In genomic region chr3:32364195-32364594, GRCm38 (mm10) we compare ENCODE assay signal across 8 mouse cellular contexts. TPM values are rescaled to one million over a fixed set of nuclear protein-coding genes. Genes with fewer than 3 reads are reported as not detected.
A peak's percentile ranks its signal among the peaks of the same experiment; 100 is the strongest.
DNase-seq lines count a peak whose midpoint lies in the region; ATAC-seq and TF ChIP-seq lines count a peak whose summit lies in the region.

No protein-coding gene starts in this region.

- H3K4me3 ChIP-seq in lung, embryonic 14.5 days (ENCODE audit: low read depth, low read length) = 0 out of 2 replicates have a peak overlapping the region, but pooled peaks have one; percentile 6
- H3K4me3 ChIP-seq in cortical plate, adult 2 months (ENCODE audit: insufficient read depth, low read length) = peak overlapping the region; percentile 71
- peak overlapping the region; percentile 80 for H3K4me3 ChIP-seq in hindbrain, embryonic 14.5 days (replicated peaks; ENCODE audit: low read length)
- peak overlapping the region; percentile 27 for H3K4me3 ChIP-seq in olfactory bulb, adult 2 months (ENCODE audit: insufficient read depth, low read depth, low read length)

- TF ChIP-seq CTCF in lung, embryonic 14.5 days (IDR thresholded peaks at IDR 0.05; ENCODE audit: low read depth) = no peak
- TF ChIP-seq CTCF in cortical plate, adult 2 months (IDR thresholded peaks at IDR 0.05; ENCODE audit: extremely low read depth, insufficient read depth, low read length) = no peak
- no peak for TF ChIP-seq CTCF in olfactory bulb, adult 2 months (IDR thresholded peaks at IDR 0.05; ENCODE audit: insufficient read depth, low read depth, low read length)

- H3K27me3 ChIP-seq in lung, embryonic 14.5 days (ENCODE audit: insufficient read depth, low read length) = no peaks in the 10 kb centered on the region; the same call in 1 of the 2 replicates
- no peaks in the 10 kb centered on the region for H3K27me3 ChIP-seq in hindbrain, embryonic 14.5 days (ENCODE audit: control insufficient read depth, insufficient read depth, low read length)

- H3K27ac ChIP-seq in lung, embryonic 14.5 days (ENCODE audit: low read depth) = no peak overlapping the region
- no peak overlapping the region for H3K27ac ChIP-seq in cortical plate, adult 2 months (ENCODE audit: insufficient read depth, low read length)
- peak overlapping the region; percentile 93; the same call in 1 of the 2 replicates for H3K27ac ChIP-seq in hindbrain, embryonic 14.5 days
- no peak overlapping the region for H3K27ac ChIP-seq in olfactory bulb, adult 2 months (ENCODE audit: insufficient read depth, low read depth, low read length)

- no peak for TF ChIP-seq POLR2A in cortical plate, adult 2 months (IDR thresholded peaks at IDR 0.05; ENCODE audit: extremely low read depth, insufficient read depth, low read length)
- TF ChIP-seq POLR2A in olfactory bulb, adult 2 months (IDR thresholded peaks at IDR 0.05; ENCODE audit: insufficient read depth, low read depth, low read length) = no peak

- H3K4me2 ChIP-seq in lung, embryonic 14.5 days = peak overlapping the region; percentile 89
- H3K4me2 ChIP-seq in hindbrain, embryonic 14.5 days (replicated peaks) = peak overlapping the region; percentile 85

- WGBS in lung, embryonic 14.5 days = 62% methylated on average over 4 of the region's 4 CpGs
- 31% methylated on average over 4 of the region's 4 CpGs for whole genome bisulfite sequencing in hindbrain, embryonic 14.5 days
- 15% methylated on average over 4 of the region's 4 CpGs for WGBS in olfactory bulb, adult 2 months

- ATAC-seq in lung, embryonic 14.5 days (ENCODE audit: insufficient read depth) = no peak
- ATAC-seq in hindbrain, embryonic 14.5 days (ENCODE audit: low FRiP score) = no peak

- no peak overlapping the region; the same call in 1 of the 2 replicates for H3K9ac ChIP-seq in lung, embryonic 14.5 days
- peak overlapping the region; percentile 83 for H3K9ac ChIP-seq in hindbrain, embryonic 14.5 days

- H3K9me3 ChIP-seq in lung, embryonic 14.5 days (ENCODE audit: low read depth, low read length) = no peaks in the 10 kb centered on the region
- no peaks in the 10 kb centered on the region for H3K9me3 ChIP-seq in hindbrain, embryonic 14.5 days (ENCODE audit: control insufficient read depth, low read length)

- DNase-seq in lung, embryonic 14.5 days = no peak
- no peak for DNase-seq in lung, postnatal 4 days
- no peak for DNase-seq in hindbrain, embryonic 14.5 days (ENCODE audit: low spot score)
- no peak for DNase-seq in right cerebral cortex, adult 2 months (ENCODE audit: low spot score in 2 of 2)
- no peak for DNase-seq in adrenal gland, postnatal 10 days
- no peak for DNase-seq in T-cell, adult 2 months (ENCODE audit: low spot score)

- no peaks in the 10 kb centered on the region for H3K36me3 ChIP-seq in lung, embryonic 14.5 days (ENCODE audit: insufficient read depth)
- H3K36me3 ChIP-seq in hindbrain, embryonic 14.5 days (replicated peaks; ENCODE audit: control insufficient read depth, insufficient read depth) = no peaks in the 10 kb centered on the region

- H3K4me1 ChIP-seq in lung, embryonic 14.5 days (ENCODE audit: insufficient read depth) = peaks cover 8% of the 10 kb centered on the region; the same call in 1 of the 2 replicates
- peaks cover 2% of the 10 kb centered on the region; the same call in 1 of the 2 replicates for H3K4me1 ChIP-seq in cortical plate, adult 2 months (ENCODE audit: control insufficient read depth, insufficient read depth, low read length)
- peaks cover 33% of the 10 kb centered on the region for H3K4me1 ChIP-seq in hindbrain, embryonic 14.5 days (replicated peaks; ENCODE audit: control insufficient read depth, insufficient read depth, low read length)
- peaks cover 11% of the 10 kb centered on the region for H3K4me1 ChIP-seq in olfactory bulb, adult 2 months (ENCODE audit: control insufficient read depth, insufficient read depth, low read length)

RNA-seq across cellular contexts. Expression of gene Zmat3, which starts 1.6 kb away (rescaled TPM):
- 4.9 and 5.2 TPM in 2 replicates for polyA plus RNA-seq in lung, embryonic 14.5 days (2014; fragmentation: Nextera tagmentation; extraction: Ambion mirVana)
- 44.9 and 47.5 TPM in 2 replicates for polyA plus RNA-seq in cortical plate, adult 2 months (2012; rRNA removed)
- 9.1 and 10.3 TPM in 2 replicates for polyA plus RNA-seq in hindbrain, embryonic 14.5 days (2014; fragmentation: Nextera tagmentation; extraction: Ambion mirVana)
- not detected in 2 replicates for polyA plus RNA-seq in olfactory bulb, adult 2 months (2012; ENCODE audit: insufficient read depth, insufficient read length, low replicate concordance, missing spikeins)
- 10 to 100 TPM; 13.3 to 14.8 TPM for total RNA-seq in adrenal gland, postnatal 10 days (2021)

RNA-seq across cellular contexts. Expression of gene Pik3ca, which starts 33.3 kb away (rescaled TPM):
- 17.3 and 17.6 TPM in 2 replicates for polyA plus RNA-seq in lung, embryonic 14.5 days (2014; fragmentation: Nextera tagmentation; extraction: Ambion mirVana)
- polyA plus RNA-seq in cortical plate, adult 2 months (2012; rRNA removed) = 20.3 and 23.1 TPM in 2 replicates
- polyA plus RNA-seq in hindbrain, embryonic 14.5 days (2014; fragmentation: Nextera tagmentation; extraction: Ambion mirVana) = 18.8 and 19.3 TPM in 2 replicates
- polyA plus RNA-seq in olfactory bulb, adult 2 months (2012; ENCODE audit: insufficient read depth, insufficient read length, low replicate concordance, missing spikeins) = not detected in 2 replicates
- 10 to 100 TPM; 36.0 to 44.2 TPM for total RNA-seq in adrenal gland, postnatal 10 days (2021)

Comparison
In these comparisons a context has a peak if more than half of its experiments do, and no peak if none do; other contexts are left out.
1. H3K4me3 ChIP-seq: peak in every context shown above with its lines; median percentile 80 in hindbrain, embryonic 14.5 days; 71 in cortical plate, adult 2 months; 27 in olfactory bulb, adult 2 months; 6 in lung, embryonic 14.5 days.